In genomic region chr9:20642101-20642895, GRCm38 (mm10) we compare ENCODE assay signal across 8 mouse cellular contexts. TPM values are rescaled to one million over a fixed set of nuclear protein-coding genes. Genes with fewer than 3 reads are reported as not detected.
DNase-seq lines count a peak whose midpoint lies in the region; ATAC-seq and TF ChIP-seq lines count a peak whose summit lies in the region.

Gene Ubl5, plus strand, starts transcription at chr9:20642878.

- DNase-seq in ES-CJ7 (ENCODE audit: low read depth, low spot score): peak; percentile 99
- DNase-seq in adrenal gland, postnatal 10 days: peak; percentile 91
- peak; percentile 98 for DNase-seq in kidney, postnatal 10 days
- DNase-seq in lung, embryonic 14.5 days: peak; percentile 99
- peak; percentile 90 for DNase-seq in urinary bladder, postnatal 14 days (ENCODE audit: low spot score)

- H3K9ac ChIP-seq in heart, embryonic 15.5 days: peak within 1 kb of the TSS; percentile 89
- peak within 1 kb of the TSS; percentile 83 for H3K9ac ChIP-seq in lung, embryonic 14.5 days

- peak; percentile 58 for ATAC-seq in erythroblast, adult 5-6 weeks (replicated peaks; ENCODE audit: low FRiP score, poor library complexity, severe bottlenecking)
- peak; percentile 91 for ATAC-seq in heart, embryonic 15.5 days (replicated peaks; ENCODE audit: insufficient number of reproducible peaks, insufficient read depth, low FRiP score, low read depth)
- ATAC-seq in lung, embryonic 14.5 days (ENCODE audit: insufficient read depth): peak; percentile 93
- no peak for ATAC-seq in neutrophil, adult 5-6 weeks (ENCODE audit: extremely low read depth, insufficient number of reproducible peaks, low FRiP score, poor library complexity, severe bottlenecking)

- H3K27me3 ChIP-seq in heart, embryonic 15.5 days: no peaks in the 10 kb centered on the region
- H3K27me3 ChIP-seq in lung, embryonic 14.5 days (ENCODE audit: insufficient read depth, low read length): no peaks in the 10 kb centered on the region

- peaks cover 27% of the 10 kb centered on the region for H3K4me1 ChIP-seq in heart, embryonic 15.5 days (replicated peaks)
- H3K4me1 ChIP-seq in lung, embryonic 14.5 days (ENCODE audit: insufficient read depth): no peaks in the 10 kb centered on the region

- H3K36me3 ChIP-seq in heart, embryonic 15.5 days: peaks cover 18% of the 10 kb centered on the region; the same call in 1 of the 2 replicates
- peaks cover 30% of the 10 kb centered on the region for H3K36me3 ChIP-seq in lung, embryonic 14.5 days (ENCODE audit: insufficient read depth)

- peak within 1 kb of the TSS; percentile 76 for H3K4me3 ChIP-seq in heart, embryonic 15.5 days
- H3K4me3 ChIP-seq in lung, embryonic 14.5 days (ENCODE audit: low read depth, low read length): peak within 1 kb of the TSS; percentile 89

- WGBS in heart, embryonic 15.5 days: under 1% methylated on average over 51 of the region's 51 CpGs
- under 1% methylated on average over 51 of the region's 51 CpGs for WGBS in lung, embryonic 14.5 days

- peak within 1 kb of the TSS; percentile 98 for H3K27ac ChIP-seq in heart, embryonic 15.5 days
- peak within 1 kb of the TSS; percentile 97 for H3K27ac ChIP-seq in lung, embryonic 14.5 days (ENCODE audit: low read depth)

- H3K9me3 ChIP-seq in heart, embryonic 15.5 days (replicated peaks): no peaks in the 10 kb centered on the region
- no peaks in the 10 kb centered on the region for H3K9me3 ChIP-seq in lung, embryonic 14.5 days (ENCODE audit: low read depth, low read length)

- TF ChIP-seq CTCF in lung, embryonic 14.5 days (IDR thresholded peaks at IDR 0.05; ENCODE audit: low read depth): no peak

- peak within 1 kb of the TSS; percentile 93 for H3K4me2 ChIP-seq in heart, embryonic 15.5 days
- H3K4me2 ChIP-seq in lung, embryonic 14.5 days: peak within 1 kb of the TSS; percentile 94

RNA-seq across cellular contexts. Expression of gene Ubl5, which starts in this region (rescaled TPM):
- 100 to 1,000 TPM; 295 to 301 TPM for total RNA-seq in adrenal gland, postnatal 10 days (2021)
- total RNA-seq in erythroblast, adult 5-6 weeks (2015; ENCODE audit: low replicate concordance): 139 and 174 TPM in 2 replicates
- 32.8 and 53.8 TPM in 2 replicates for total RNA-seq in erythroblast, adult 5-6 weeks (2017; ENCODE audit: low replicate concordance)
- 295 and 378 TPM in 2 replicates for polyA plus RNA-seq in heart, embryonic 15.5 days (2015; fragmentation: Nextera tagmentation; extraction: Ambion mirVana)
- polyA plus RNA-seq in lung, embryonic 14.5 days (2014; fragmentation: Nextera tagmentation; extraction: Ambion mirVana): 370 and 372 TPM in 2 replicates
- 154 and 184 TPM in 2 replicates for total RNA-seq in neutrophil, adult 5-6 weeks (2017)
